Mouse (Mus musculus): ENCODE measurements around the gene Mcoln1. TPM values are rescaled to one million over a fixed set of nuclear protein-coding genes. Genes with fewer than 3 reads are reported as not detected.

Mcoln1 gene
- polyA plus RNA-seq, 1 experiment, result 188 TPM

DNA sequence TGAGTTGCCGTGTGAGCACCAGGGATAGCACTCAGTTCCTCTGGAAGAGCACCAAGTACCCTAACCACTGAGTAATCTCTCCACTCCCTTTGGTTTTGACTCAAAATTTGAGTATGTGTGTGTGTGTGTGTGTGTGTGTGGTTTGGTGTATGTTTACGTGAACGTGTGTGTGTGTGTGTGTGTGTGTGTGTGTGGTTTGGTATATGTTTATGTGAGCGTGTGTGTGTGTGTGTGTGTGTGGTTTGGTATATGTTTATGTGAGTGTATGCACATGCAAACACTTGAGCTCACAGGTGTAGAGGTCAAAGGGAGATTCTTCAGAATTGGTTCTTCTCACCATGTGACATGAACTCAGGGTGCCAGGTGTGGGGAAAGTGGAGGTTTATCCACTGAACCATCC, 55.9 kb downstream of the Mcoln1 start:
- Histone ChIP-seq H3K4me3 (ENCODE audit: extremely low read depth, insufficient read depth, insufficient read length) (no peak overlapping the region), H3K27me3 (ENCODE audit: control insufficient read depth, insufficient read depth, low read length) (no peaks in the 10 kb centered on the region), H3K4me1 (ENCODE audit: control insufficient read depth, insufficient read depth, insufficient read length) (no peaks in the 10 kb centered on the region), H3K36me3 (ENCODE audit: control insufficient read depth, insufficient read depth, low read length) (no peaks in the 10 kb centered on the region), H3K27ac (ENCODE audit: insufficient read depth, low read length) (no peak overlapping the region)
- no peak for DNase-seq (ENCODE audit: low read depth in 1 of 2, low spot score in 2 of 2)
- WGBS, result 57% methylated on average over 4 of the region's 4 CpGs
- TF ChIP-seq POLR2A (IDR thresholded peaks at IDR 0.05; ENCODE audit: low read depth, low read length) (no peak), CTCF (IDR thresholded peaks at IDR 0.05; ENCODE audit: extremely low read depth, insufficient read depth, insufficient read length, insufficient replicate concordance) (no peak)

Other genes starting within 250 kb of the Mcoln1 start
- 7.2 and 10.1 TPM in 2 replicates for gene Insr, start 220.8 kb upstream of the Mcoln1 start, polyA plus RNA-seq (2012; rRNA removed)
- gene A430078G23Rik, start 147.0 kb upstream of the Mcoln1 start, polyA plus RNA-seq (2012; rRNA removed), result 28.3 and 28.6 TPM in 2 replicates
- 104 and 165 TPM in 2 replicates for gene Arhgef18, start 107.5 kb upstream of the Mcoln1 start, polyA plus RNA-seq (2012; rRNA removed)
- 2.6 and 2.7 TPM in 2 replicates for gene Pex11g, start 32.8 kb upstream of the Mcoln1 start, polyA plus RNA-seq (2012; rRNA removed)
- gene Tex45, start 29.6 kb upstream of the Mcoln1 start, polyA plus RNA-seq (2012; rRNA removed), result 0.05 TPM in 1 of 2 replicates, not detected in the other
- 22.9 and 32.5 TPM in 2 replicates for gene Zfp358, start 7.3 kb upstream of the Mcoln1 start, polyA plus RNA-seq (2012; rRNA removed)
- gene Pnpla6, start 14.9 kb downstream of the Mcoln1 start, polyA plus RNA-seq (2012; rRNA removed), result 56.0 and 60.4 TPM in 2 replicates
- not detected in 2 replicates for gene C330021F23Rik, start 67.5 kb downstream of the Mcoln1 start, polyA plus RNA-seq (2012; rRNA removed)
- gene Camsap3, start 86.8 kb downstream of the Mcoln1 start, polyA plus RNA-seq (2012; rRNA removed), result 2.1 and 2.4 TPM in 2 replicates
- gene Xab2, start 120.9 kb downstream of the Mcoln1 start, polyA plus RNA-seq (2012; rRNA removed), result 61.9 and 71.5 TPM in 2 replicates
- 1.6 and 3.3 TPM in 2 replicates for gene Pet100, start 121.1 kb downstream of the Mcoln1 start, polyA plus RNA-seq (2012; rRNA removed)
- not detected in 2 replicates for gene Pcp2, start 125.1 kb downstream of the Mcoln1 start, polyA plus RNA-seq (2012; rRNA removed)
- 129 and 145 TPM in 2 replicates for gene Stxbp2, start 130.5 kb downstream of the Mcoln1 start, polyA plus RNA-seq (2012; rRNA removed)
- gene Retn, start 155.3 kb downstream of the Mcoln1 start, polyA plus RNA-seq (2012; rRNA removed), result 0.56 and 1.3 TPM in 2 replicates
- 4.1 and 5.3 TPM in 2 replicates for gene Mcemp1, start 165.3 kb downstream of the Mcoln1 start, polyA plus RNA-seq (2012; rRNA removed)
- 0.77 and 0.86 TPM in 2 replicates for gene Fcor, start 171.9 kb downstream of the Mcoln1 start, polyA plus RNA-seq (2012; rRNA removed)
- 21.6 and 29.9 TPM in 2 replicates for gene Trappc5, start 175.8 kb downstream of the Mcoln1 start, polyA plus RNA-seq (2012; rRNA removed)
- 50.9 and 51.7 TPM in 2 replicates for gene Fcer2a, start 193.7 kb downstream of the Mcoln1 start, polyA plus RNA-seq (2012; rRNA removed)
- gene Clec4g, start 220.2 kb downstream of the Mcoln1 start, polyA plus RNA-seq (2012; rRNA removed), result 0.69 and 1.1 TPM in 2 replicates
- 0.77 and 0.93 TPM in 2 replicates for gene Cd209a, start 248.5 kb downstream of the Mcoln1 start, polyA plus RNA-seq (2012; rRNA removed)

Measured in spleen, adult 2 months (tissue).